Mouse (Mus musculus) embryo, embryonic 11.5 days (tissue): ENCODE measurements around the gene Wee2.

ENCODE experiments used
- DNase-seq: peaks from one replicate; pipeline ENCODE4 v3.0.0-alpha.2; 2012; ENCODE audit warnings: low read depth, low spot score

Wee2 gene

GRCm38 (mm10) chr6:40435151-40436046 lies 3.5 kb upstream of the Wee2 start:
- DNase-seq = peak; percentile 30

DNA sequence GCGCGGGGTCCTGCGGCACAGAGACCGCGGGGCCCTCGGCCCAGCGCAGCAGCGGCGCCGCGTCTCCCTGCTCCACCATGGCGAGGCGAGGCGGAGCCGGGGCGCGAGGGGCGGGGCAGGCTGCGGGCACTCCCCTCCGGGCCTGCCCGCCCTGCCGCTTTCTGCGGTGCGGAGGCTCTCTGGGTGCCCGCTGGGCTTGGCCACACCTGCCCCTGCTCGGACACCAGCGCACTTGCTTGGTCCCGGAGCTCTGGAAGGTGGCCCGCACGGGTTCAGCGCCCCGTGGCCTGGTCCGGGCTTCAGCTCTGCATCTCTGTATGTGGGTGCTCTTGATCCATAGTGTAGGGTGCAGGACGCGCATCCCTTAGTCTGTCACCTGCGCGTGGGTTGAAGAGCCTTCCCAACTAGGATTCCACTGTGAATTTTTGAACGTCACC lies 2.8 kb upstream of the Wee2 start, which contains the start of gene E330009J07Rik:
E330009J07Rik (minus strand) TSS at position 89 of the 437 bp plus-strand sequence.
- DNase-seq = peak; percentile 52

DNA sequence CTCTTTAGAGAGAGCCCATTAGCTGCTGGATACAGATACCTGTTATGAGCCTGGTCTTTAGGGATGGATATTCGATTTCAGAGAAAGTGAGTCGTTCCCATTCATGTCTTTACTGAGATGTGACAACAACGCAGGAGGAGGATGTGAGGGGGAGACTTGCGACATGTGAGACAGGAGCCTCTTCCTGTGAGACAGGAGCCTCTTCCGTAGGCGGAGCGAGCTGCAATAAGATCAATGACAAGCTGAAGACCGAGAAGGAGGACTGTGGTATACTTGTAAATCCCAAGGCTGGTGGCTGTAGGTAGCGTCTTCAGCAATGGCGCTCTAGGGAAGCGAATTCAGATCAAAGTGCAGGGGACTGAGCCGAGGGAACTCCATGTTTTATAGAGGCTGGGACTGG lies 843 bp downstream of the Wee2 start:
- no peak for DNase-seq

GRCm38 (mm10) chr6:40441276-40441675 lies 2.4 kb downstream of the Wee2 start:
- no peak for DNase-seq

- no peak for DNase-seq
These were observed 2.9 kb downstream of the Wee2 start for GRCm38 (mm10) chr6:40441755-40442154.

- DNase-seq = no peak
These were observed 4.5 kb downstream of the Wee2 start for GRCm38 (mm10) chr6:40443281-40443928.

- no peak for DNase-seq
These were observed 9.7 kb downstream of the Wee2 start for GRCm38 (mm10) chr6:40448626-40449025.

GRCm38 (mm10) chr6:40454436-40455041 lies 15.7 kb downstream of the Wee2 start:
- DNase-seq = no peak

DNA sequence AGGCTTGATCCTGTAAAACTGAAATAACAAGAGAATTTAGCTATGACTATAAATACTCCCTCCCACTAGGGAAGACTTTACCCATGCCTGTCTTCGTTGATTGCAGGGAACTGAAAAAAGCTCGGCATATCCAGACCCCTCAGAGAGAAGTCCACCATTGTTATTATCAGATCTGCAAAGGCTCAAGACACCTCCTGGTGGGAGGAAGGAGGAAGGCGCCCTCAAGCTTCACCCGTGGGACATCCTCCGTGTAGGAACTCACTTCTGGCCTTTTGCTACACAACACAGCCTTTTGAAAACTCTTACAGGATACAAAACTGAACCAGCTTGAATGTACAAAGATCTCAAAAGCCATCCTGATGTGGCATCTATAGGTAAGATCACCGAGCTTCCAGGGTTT lies 26.8 kb downstream of the Wee2 start:
- no peak for DNase-seq

DNA sequence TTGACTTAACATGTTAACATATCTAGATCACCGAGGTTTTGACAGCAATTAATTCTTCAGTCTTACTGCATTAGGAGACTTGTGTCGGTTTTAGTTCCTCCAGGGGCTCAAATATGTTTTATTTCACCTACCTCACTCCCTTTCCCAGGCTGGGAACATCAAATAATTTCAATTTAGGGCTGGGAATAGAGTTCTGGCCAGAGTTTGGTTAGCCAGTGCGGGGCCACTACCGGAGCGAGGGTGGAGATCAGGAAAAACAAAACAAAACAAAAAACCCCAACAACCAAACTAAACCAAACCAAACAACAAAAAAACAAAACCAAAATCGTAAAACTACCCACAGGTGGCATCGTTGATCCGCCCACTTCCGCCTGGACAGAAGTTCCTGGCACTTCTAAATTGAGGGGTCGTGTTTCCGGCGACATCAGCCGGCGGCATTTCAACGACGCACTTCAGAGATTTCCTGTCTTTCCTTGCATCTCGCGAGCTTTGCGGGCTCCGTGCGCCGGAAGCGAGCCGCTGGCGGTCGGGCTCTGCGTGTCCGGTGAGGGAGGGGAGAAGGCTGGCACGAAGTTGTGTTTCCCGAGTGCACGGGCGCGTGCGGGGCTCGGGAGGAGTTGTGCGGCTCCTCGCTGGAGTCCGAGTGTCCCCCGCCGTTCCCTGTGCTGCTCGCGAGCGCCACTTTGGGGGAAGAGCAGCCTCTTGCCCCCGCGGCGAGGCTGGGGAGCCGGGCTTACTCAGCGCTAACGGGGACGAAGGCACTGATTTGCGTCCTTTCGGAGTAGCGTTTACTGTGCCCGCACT lies 32.2 kb downstream of the Wee2 start, which contains the start of gene Ssbp1:
Ssbp1 (plus strand) TSS at position 437 of the 804 bp plus-strand sequence.
- peak; percentile 91 for DNase-seq

DNA sequence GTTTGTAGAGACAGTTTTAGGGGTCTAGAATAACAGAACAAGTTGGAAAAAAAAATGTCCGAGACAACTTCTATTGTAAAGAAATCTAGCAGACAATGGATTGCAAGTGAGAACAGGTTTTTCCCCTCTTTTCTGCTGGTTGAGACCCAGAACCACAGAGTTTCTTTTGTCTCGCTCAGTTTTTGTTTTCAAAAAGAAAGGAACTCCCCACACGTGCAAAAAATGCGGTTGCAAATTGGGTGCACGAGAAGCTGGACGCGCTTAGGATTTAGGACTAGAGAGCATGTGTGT lies 32.8 kb downstream of the Wee2 start:
- DNase-seq = no peak

DNA sequence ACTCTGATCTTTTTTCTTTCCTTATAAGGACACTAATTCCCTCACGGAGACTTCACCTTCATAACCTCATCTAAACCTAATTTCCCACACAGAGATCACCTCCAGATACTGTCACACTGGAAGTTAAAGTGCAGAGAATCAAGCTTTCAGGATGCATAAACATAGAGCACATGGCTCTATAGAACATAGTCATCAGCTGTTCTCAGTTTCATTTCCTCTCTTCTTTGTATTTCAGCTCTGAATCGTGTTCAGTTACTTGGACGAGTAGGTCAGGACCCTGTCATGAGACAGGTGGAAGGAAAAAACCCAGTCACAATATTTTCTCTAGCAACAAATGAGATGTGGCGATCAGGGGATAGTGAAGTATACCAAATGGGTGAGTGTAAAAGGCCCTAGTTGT lies 37.2 kb downstream of the Wee2 start:
- DNase-seq = no peak

GRCm38 (mm10) chr6:40479705-40480104 lies 40.8 kb downstream of the Wee2 start:
- peak; percentile 2 for DNase-seq

- no peak for DNase-seq
These were observed 43.4 kb downstream of the Wee2 start for GRCm38 (mm10) chr6:40482318-40482717.

GRCm38 (mm10) chr6:40490933-40491332 lies 52.0 kb downstream of the Wee2 start, which contains the start of gene Tas2r137:
TSS of gene Tas2r137 (plus strand) at chr6:40491233.
- DNase-seq = no peak

GRCm38 (mm10) chr6:40493229-40493628 lies 54.3 kb downstream of the Wee2 start, which contains the start of gene Tas2r108:
TSS of gene Tas2r108 (plus strand) at chr6:40493529.
- DNase-seq = no peak
